Mouse (Mus musculus) heart, embryonic 15.5 days (tissue): ENCODE results near the gene Ppp3ca. TPM values are rescaled to one million over a fixed set of nuclear protein-coding genes. Genes with fewer than 3 reads are reported as not detected.

ENCODE experiments used
- ATAC-seq: fragments of 200-750 bp; cut with Nextera tagmentation; replicated peaks from 2 replicates; pipeline ENCODE4 v1.8.0; 2017; ENCODE audit warnings: low read depth, moderate TSS enrichment; ENCODE audit not compliant: insufficient number of reproducible peaks, insufficient read depth, low FRiP score
- H3K27ac ChIP-seq: fragments of 300-500 bp; sonication (generic); 2 replicates; pipeline ENCODE4 v1.5.1; 2015; ENCODE audit warnings: mild to moderate bottlenecking, inconsistent platforms
- H3K27me3 ChIP-seq: fragments of 300-500 bp; sonication (generic); 2 replicates; pipeline ENCODE4 v1.6.1; 2015; ENCODE audit warnings: inconsistent platforms
- H3K36me3 ChIP-seq: fragments of 300-500 bp; sonication (generic); 2 replicates; pipeline ENCODE4 v1.6.1; 2015; ENCODE audit warnings: mild to moderate bottlenecking, inconsistent platforms
- H3K4me1 ChIP-seq: fragments of 300-500 bp; sonication (generic); replicated peaks from 2 replicates; pipeline ENCODE4 v1.6.1; 2015; ENCODE audit warnings: inconsistent platforms
- H3K4me2 ChIP-seq: fragments of 300-500 bp; sonication (generic); 2 replicates; pipeline ENCODE4 v1.6.1; 2015; ENCODE audit warnings: inconsistent platforms, mild to moderate bottlenecking, moderate library complexity
- H3K4me3 ChIP-seq: fragments of 300-500 bp; sonication (generic); 2 replicates; pipeline ENCODE4 v1.5.1; 2015; ENCODE audit warnings: mild to moderate bottlenecking, inconsistent platforms
- H3K9ac ChIP-seq: fragments of 300-500 bp; sonication (generic); 2 replicates; pipeline ENCODE4 v1.6.1; 2015; ENCODE audit warnings: mild to moderate bottlenecking, inconsistent platforms
- H3K9me3 ChIP-seq: fragments of 300-500 bp; sonication (generic); replicated peaks from 2 replicates; pipeline ENCODE4 v1.6.1; 2016; ENCODE audit warnings: inconsistent platforms
- WGBS: fragments of 180-500 bp; shearing (Covaris S2); methylation state at CpG from one replicate; pipeline ENCODE4 v1.1.7; 2015; ENCODE audit warnings: mixed read lengths; 5-methylcytosine and 5-hydroxymethylcytosine counted together
- polyA plus RNA-seq: library from polyadenylated mRNA; unstranded; fragments of >200 nt; fragmentation: Nextera tagmentation; extraction: Ambion mirVana; gene quantifications from 2 replicates; pipeline ENCODE4 v1.2.1, GENCODE M21; 2015

The Ppp3ca gene
- polyA plus RNA-seq, 1 experiment from 2014 or later, result 47.6 TPM

DNA sequence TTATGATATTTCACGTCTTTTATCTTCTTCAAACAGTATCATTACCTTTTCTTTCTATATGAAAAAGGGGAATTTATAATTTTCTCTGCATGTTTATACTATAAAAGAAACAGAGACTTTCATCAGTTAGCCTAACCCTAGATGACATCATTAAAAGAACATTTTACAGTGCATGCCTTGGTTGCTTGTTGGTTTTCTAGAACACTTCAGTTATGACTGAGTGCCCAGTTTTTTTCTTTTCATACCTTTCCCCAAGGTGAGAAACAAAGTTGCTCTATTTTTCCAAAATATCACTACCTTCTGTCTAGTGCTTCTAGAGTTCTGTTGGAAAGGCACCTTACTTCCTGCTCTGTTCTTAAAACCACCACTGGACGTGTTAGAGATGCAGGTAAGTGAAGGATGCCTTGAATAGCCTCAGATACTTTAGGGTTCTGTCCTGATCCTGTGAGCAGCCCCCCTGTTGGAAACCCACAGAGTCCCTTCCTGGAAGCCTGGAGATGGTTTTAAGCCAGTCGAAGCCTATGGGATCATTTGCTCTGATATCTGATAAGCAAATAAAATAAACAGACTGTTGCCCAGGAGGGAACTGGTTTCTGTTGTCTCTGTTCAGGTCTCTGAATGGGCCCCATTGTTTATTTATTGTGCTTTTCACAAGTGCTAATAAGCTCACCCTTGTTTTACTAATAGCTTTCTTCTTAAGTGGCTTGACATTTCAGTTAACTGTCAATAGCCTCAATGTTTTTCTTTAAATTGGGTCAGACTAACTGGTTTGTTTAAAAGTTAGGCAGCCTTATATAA lies 37.5 kb downstream of the Ppp3ca start:
- Histone ChIP-seq H3K36me3 (no peaks in the 10 kb centered on the region), H3K27me3 (no peaks in the 10 kb centered on the region), H3K4me1 (peaks cover 13% of the 10 kb centered on the region), H3K4me3 (no peak overlapping the region), H3K27ac (no peak overlapping the region), H3K9ac (no peak overlapping the region), H3K9me3 (no peaks in the 10 kb centered on the region), H3K4me2 (no peak overlapping the region)
- WGBS, result 53% methylated on average over 3 of the region's 3 CpGs
- ATAC-seq, result no peak

- H3K4me1 ChIP-seq, result peaks cover 13% of the 10 kb centered on the region
- ATAC-seq, result no peak
- H3K9ac ChIP-seq, result no peak overlapping the region
- H3K4me2 ChIP-seq, result no peak overlapping the region
- no peaks in the 10 kb centered on the region for H3K36me3 ChIP-seq
- no peak overlapping the region for H3K4me3 ChIP-seq
- no peaks in the 10 kb centered on the region for H3K9me3 ChIP-seq
- H3K27me3 ChIP-seq, result no peaks in the 10 kb centered on the region
- WGBS, result 39% methylated on average over 1 of the region's 1 CpGs
- H3K27ac ChIP-seq, result no peak overlapping the region
Measured at GRCm38 (mm10) chr3:136708230-136708629, 38.3 kb downstream of the Ppp3ca start.

DNA sequence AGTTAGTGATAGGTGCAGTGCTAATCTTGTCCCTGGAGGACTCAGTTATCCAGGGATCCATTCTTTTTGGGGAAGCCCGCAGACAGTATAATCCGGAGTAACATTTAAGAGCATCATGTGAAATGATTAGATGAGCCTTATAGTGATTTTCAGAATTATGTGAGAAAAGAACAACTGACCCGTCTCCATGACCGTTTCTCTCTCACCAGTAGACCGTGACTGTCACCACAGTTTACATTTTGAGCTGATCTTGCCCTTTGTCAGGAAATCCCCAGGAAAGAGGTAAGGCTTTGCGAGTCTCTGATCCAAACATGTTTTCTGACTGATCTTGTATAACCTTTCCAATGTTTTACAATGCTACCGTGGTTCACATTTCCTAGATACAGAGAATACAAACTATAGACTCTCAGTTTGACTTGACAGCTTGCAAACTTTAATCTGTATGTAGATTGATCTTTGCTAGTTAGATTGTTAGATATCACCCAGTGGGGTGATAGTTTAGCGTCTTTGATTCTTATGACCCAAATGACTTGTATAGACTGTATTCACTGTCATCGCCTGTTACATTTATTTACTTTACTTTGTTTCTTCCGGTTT lies 40.5 kb downstream of the Ppp3ca start:
- H3K4me3 ChIP-seq, result no peak overlapping the region

GRCm38 (mm10) chr3:136714307-136715039 lies 44.5 kb downstream of the Ppp3ca start:
- Histone ChIP-seq H3K27me3 (no peaks in the 10 kb centered on the region), H3K27ac (no peak overlapping the region), H3K4me3 (no peak overlapping the region), H3K9me3 (no peaks in the 10 kb centered on the region), H3K36me3 (no peaks in the 10 kb centered on the region), H3K4me2 (no peak overlapping the region), H3K9ac (no peak overlapping the region), H3K4me1 (no peaks in the 10 kb centered on the region; the same call in 1 of the 2 replicates)
- no peak for ATAC-seq
- 89% methylated on average over 4 of the region's 4 CpGs for WGBS

More for the DNA sequence above, 40.5 kb downstream of the Ppp3ca start:
- no peak overlapping the region for H3K4me2 ChIP-seq
- H3K27ac ChIP-seq, result no peak overlapping the region
- peaks cover 13% of the 10 kb centered on the region for H3K4me1 ChIP-seq
- H3K9ac ChIP-seq, result no peak overlapping the region
- ATAC-seq, result no peak
- no peaks in the 10 kb centered on the region for H3K27me3 ChIP-seq
- WGBS, result 62% methylated on average over 10 of the region's 10 CpGs
- no peaks in the 10 kb centered on the region for H3K9me3 ChIP-seq
- no peaks in the 10 kb centered on the region for H3K36me3 ChIP-seq

GRCm38 (mm10) chr3:136716247-136716646 lies 46.3 kb downstream of the Ppp3ca start:
- H3K27ac ChIP-seq, result no peak overlapping the region
- no peaks in the 10 kb centered on the region for H3K9me3 ChIP-seq
- no peaks in the 10 kb centered on the region for H3K36me3 ChIP-seq
- H3K9ac ChIP-seq, result no peak overlapping the region
- ATAC-seq, result no peak
- H3K27me3 ChIP-seq, result no peaks in the 10 kb centered on the region
- 78% methylated on average over 6 of the region's 6 CpGs for WGBS
- no peak overlapping the region for H3K4me2 ChIP-seq
- H3K4me3 ChIP-seq, result no peak overlapping the region
- H3K4me1 ChIP-seq, result no peaks in the 10 kb centered on the region; the same call in 1 of the 2 replicates

- Histone ChIP-seq H3K36me3 (no peaks in the 10 kb centered on the region), H3K4me3 (no peak overlapping the region), H3K9ac (no peak overlapping the region), H3K27ac (no peak overlapping the region), H3K9me3 (no peaks in the 10 kb centered on the region), H3K27me3 (no peaks in the 10 kb centered on the region), H3K4me2 (no peak overlapping the region), H3K4me1 (peaks cover 6% of the 10 kb centered on the region)
- ATAC-seq, result no peak
- WGBS, result 87% methylated on average over 5 of the region's 5 CpGs
Measured at GRCm38 (mm10) chr3:136718412-136718811, 48.5 kb downstream of the Ppp3ca start.

GRCm38 (mm10) chr3:136721241-136721640 lies 51.3 kb downstream of the Ppp3ca start:
- H3K4me1 ChIP-seq, result peaks cover 28% of the 10 kb centered on the region
- no peak overlapping the region for H3K27ac ChIP-seq
- H3K27me3 ChIP-seq, result no peaks in the 10 kb centered on the region
- no peak overlapping the region for H3K4me2 ChIP-seq
- ATAC-seq, result no peak
- H3K9me3 ChIP-seq, result no peaks in the 10 kb centered on the region
- H3K4me3 ChIP-seq, result no peak overlapping the region
- WGBS, result 92% methylated on average over 4 of the region's 4 CpGs
- H3K9ac ChIP-seq, result no peak overlapping the region
- no peaks in the 10 kb centered on the region for H3K36me3 ChIP-seq

GRCm38 (mm10) chr3:136721804-136722427 lies 52.0 kb downstream of the Ppp3ca start:
- Histone ChIP-seq H3K27ac (no peak overlapping the region), H3K36me3 (no peaks in the 10 kb centered on the region), H3K4me3 (no peak overlapping the region), H3K4me2 (no peak overlapping the region), H3K9ac (no peak overlapping the region), H3K27me3 (no peaks in the 10 kb centered on the region), H3K4me1 (peaks cover 28% of the 10 kb centered on the region), H3K9me3 (no peaks in the 10 kb centered on the region)
- 63% methylated on average over 4 of the region's 4 CpGs for WGBS
- ATAC-seq, result no peak

GRCm38 (mm10) chr3:136722493-136722892 lies 52.6 kb downstream of the Ppp3ca start:
- peaks cover 28% of the 10 kb centered on the region for H3K4me1 ChIP-seq
- ATAC-seq, result no peak

DNA sequence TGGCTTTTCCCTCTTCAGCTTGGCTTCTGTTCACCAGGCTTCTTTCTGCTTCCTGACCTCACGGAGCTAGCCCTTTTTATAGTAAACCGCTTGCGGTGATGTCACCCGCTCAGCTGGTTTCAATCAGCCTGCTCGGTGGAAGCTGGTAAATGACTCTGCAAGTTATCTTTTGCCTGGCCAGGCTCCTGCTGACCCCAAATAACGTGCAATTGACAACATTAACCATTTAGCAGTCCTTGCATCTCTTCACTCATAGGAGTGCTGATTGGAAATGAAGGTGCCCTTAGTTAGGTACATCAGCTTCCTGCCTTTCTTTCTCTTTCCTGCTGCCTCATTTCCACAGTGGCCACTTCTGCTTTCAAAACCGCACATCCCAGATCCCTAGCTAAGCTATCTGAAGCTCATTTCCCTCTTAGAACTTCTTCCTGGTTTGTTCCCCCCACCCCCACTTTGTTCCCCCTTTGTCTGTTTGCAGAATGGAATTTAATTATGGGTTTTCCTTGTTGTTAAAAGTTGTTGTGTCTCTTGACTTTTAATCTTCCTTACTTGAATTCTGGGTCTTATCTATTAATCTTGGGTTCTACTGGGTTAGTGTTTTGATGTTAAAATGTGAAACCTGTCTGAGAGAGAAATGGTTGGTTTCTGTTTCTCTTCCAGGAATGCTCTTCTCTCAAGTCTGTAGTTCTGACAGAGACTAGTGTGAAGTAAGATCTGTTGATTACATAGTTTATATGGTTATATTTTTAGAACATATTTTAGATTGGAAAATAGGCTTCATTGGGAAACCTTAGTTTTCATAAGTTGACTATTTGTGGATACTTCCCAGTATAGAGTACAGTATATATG lies 55.6 kb downstream of the Ppp3ca start:
- H3K4me3 ChIP-seq, result peak overlapping the region; percentile 29
- peak overlapping the region; percentile 62 for H3K27ac ChIP-seq
- H3K27me3 ChIP-seq, result no peaks in the 10 kb centered on the region
- no peak overlapping the region for H3K9ac ChIP-seq
- H3K4me1 ChIP-seq, result peaks cover 28% of the 10 kb centered on the region
- peak; percentile 74 for ATAC-seq
- H3K4me2 ChIP-seq, result peak overlapping the region; percentile 53
- H3K9me3 ChIP-seq, result no peaks in the 10 kb centered on the region
- H3K36me3 ChIP-seq, result no peaks in the 10 kb centered on the region
- WGBS, result 8% methylated on average over 7 of the region's 7 CpGs

More at GRCm38 (mm10) chr3:136722493-136722892, 52.6 kb downstream of the Ppp3ca start:
- Histone ChIP-seq H3K27ac (no peak overlapping the region), H3K27me3 (no peaks in the 10 kb centered on the region), H3K9me3 (no peaks in the 10 kb centered on the region), H3K4me2 (no peak overlapping the region), H3K9ac (no peak overlapping the region), H3K36me3 (no peaks in the 10 kb centered on the region), H3K4me3 (no peak overlapping the region)
